Mouse (Mus musculus) spleen, adult 2 months (tissue): ENCODE results near the gene Xkr7.

Experiments
- CTCF ChIP-seq: fragments of 200-500 bp; IDR thresholded peaks from 2 replicates; pipeline ENCODE4 v1.5.1; 2011; ENCODE audit warnings: mild to moderate bottlenecking, inconsistent platforms; ENCODE audit not compliant: insufficient read depth, insufficient read length, insufficient replicate concordance; ENCODE audit errors: extremely low read depth
- POLR2A ChIP-seq: fragments of 200-500 bp; IDR thresholded peaks from 2 replicates; pipeline ENCODE4 v1.6.1; 2011; ENCODE audit warnings: low read depth, low read length, inconsistent platforms

DNA sequence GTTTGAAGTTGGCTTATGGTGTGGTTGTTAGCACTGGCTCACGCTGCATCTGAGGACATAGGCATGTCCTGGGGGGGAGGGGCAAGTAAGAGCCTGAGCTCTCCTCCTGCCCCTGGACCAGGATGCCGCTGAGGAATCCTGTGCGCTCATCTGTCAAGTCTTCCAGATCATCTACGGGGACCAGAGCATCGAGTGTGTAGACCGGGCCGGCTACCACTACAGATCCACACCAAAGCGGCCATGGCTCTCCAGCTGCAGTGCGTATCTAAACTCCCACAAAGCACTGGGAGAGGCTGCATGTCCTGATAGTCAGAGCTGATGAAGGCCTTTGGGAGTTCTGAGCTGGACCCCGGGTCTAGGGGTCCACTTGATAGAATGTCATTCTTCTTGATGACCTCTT is 43.0 kb downstream of the Xkr7 start:
- TF ChIP-seq CTCF (no peak), POLR2A (no peak)
